Mouse (Mus musculus) cortical plate, adult 2 months (tissue): ENCODE measurements around the gene Igsf3. TPM values are rescaled to one million over a fixed set of nuclear protein-coding genes. Genes with fewer than 3 reads are reported as not detected.
"Not testable (repeated sequence)": the region's sequence is repeated elsewhere in the genome, so short reads cannot be mapped to it uniquely, and the experiment has no call there.

Experiments
- H3K27ac ChIP-seq: fragments of 200-500 bp; 2 replicates; pipeline ENCODE4 v1.5.1; 2012; ENCODE audit warnings: low read length, control low read depth, inconsistent platforms; ENCODE audit not compliant: insufficient read depth
- H3K4me1 ChIP-seq: fragments of 200-500 bp; 2 replicates; pipeline ENCODE4 v1.6.1; 2011; ENCODE audit warnings: low read length; ENCODE audit not compliant: control insufficient read depth, insufficient read depth
- H3K4me3 ChIP-seq: fragments of 200-500 bp; 2 replicates; pipeline ENCODE4 v1.5.1; 2011; ENCODE audit warnings: mild to moderate bottlenecking, low read length, control low read depth; ENCODE audit not compliant: insufficient read depth
- CTCF ChIP-seq: fragments of 200-500 bp; IDR thresholded peaks from 2 replicates; pipeline ENCODE4 v1.5.1; 2011; ENCODE audit warnings: mild to moderate bottlenecking, control low read depth, low read length; ENCODE audit not compliant: insufficient read depth; ENCODE audit errors: extremely low read depth
- POLR2A ChIP-seq: fragments of 200-500 bp; IDR thresholded peaks from 2 replicates; pipeline ENCODE4 v1.6.1; 2011; ENCODE audit warnings: mild to moderate bottlenecking, low read length, control low read depth; ENCODE audit not compliant: insufficient read depth; ENCODE audit errors: extremely low read depth
- polyA plus RNA-seq: library from polyadenylated mRNA; depleted of rRNA; stranded (reverse); fragments of >200 nt; gene quantifications from 2 replicates; pipeline ENCODE4 v1.2.3, GENCODE M21; 2012

The Igsf3 gene
- polyA plus RNA-seq, 1 experiment = 4.2 TPM

DNA sequence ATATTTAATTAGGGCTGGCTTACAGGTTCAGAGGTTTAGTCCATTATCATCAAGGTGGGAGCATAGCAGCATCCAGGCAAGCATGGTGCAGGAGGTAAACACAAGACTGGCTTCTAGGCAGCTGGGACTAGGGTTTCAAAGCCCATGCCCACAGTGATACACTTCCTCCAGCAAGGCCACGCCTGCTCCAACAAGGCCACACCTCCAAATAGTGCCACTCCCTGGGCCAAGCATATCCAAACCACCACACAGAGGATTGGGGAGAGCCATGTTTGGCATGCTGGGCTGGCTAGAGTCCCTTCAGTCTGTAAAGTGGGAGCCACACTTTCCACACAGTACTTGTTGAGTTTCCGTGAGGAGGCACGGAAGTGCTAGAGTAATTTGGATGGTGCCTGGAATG is 34.7 kb downstream of the Igsf3 start:
- no peak overlapping the region for H3K27ac ChIP-seq
- H3K4me1 ChIP-seq = peaks cover 2% of the 10 kb centered on the region; the same call in 1 of the 2 replicates
- no peak overlapping the region for H3K4me3 ChIP-seq
- TF ChIP-seq POLR2A (no peak), CTCF (no peak)

DNA sequence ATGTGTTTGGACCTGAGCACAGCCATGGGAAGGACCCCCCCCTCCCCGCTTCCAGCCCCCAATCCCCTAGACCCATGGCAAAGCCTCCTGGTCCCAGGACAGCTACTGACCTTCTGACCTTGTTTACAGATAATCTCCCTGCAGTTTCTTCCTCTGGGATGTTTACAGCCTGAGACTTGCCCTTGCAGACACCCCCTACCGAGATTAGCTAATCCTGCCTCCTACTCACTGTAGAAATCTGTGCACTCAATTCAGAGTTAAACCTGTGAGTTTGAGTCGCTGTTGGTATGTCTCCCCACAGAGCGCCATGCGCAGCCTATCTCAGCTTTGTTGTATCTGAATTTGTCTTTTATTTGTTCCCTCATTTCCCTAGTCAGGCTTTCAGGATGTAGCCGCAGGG is 35.2 kb downstream of the Igsf3 start:
- TF ChIP-seq POLR2A (no peak), CTCF (no peak)
- Histone ChIP-seq H3K4me3 (no peak overlapping the region), H3K4me1 (peaks cover 2% of the 10 kb centered on the region; the same call in 1 of the 2 replicates), H3K27ac (no peak overlapping the region)

DNA sequence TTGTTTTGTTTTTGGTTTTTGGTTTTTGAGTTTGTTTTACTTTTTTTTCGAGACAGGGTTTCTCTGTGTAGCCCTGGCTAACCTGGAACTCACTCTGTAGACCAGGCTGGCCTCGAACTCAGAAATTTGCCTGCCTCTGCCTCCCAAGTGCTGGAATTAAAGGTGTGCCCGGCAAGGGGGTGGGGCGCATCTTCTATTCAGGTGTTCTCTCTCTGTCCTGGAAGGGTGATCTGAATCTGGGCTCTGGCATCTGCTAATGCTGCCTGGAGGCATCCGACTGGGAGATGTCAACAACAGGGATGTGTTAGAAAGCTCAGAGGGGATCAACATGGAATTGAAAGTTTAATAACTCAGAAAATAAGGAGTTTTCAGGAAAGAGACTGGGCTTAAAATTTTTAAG is 36.1 kb downstream of the Igsf3 start:
- H3K27ac ChIP-seq, H3K4me1 ChIP-seq, H3K4me3 ChIP-seq: not testable (repeated sequence)

DNA sequence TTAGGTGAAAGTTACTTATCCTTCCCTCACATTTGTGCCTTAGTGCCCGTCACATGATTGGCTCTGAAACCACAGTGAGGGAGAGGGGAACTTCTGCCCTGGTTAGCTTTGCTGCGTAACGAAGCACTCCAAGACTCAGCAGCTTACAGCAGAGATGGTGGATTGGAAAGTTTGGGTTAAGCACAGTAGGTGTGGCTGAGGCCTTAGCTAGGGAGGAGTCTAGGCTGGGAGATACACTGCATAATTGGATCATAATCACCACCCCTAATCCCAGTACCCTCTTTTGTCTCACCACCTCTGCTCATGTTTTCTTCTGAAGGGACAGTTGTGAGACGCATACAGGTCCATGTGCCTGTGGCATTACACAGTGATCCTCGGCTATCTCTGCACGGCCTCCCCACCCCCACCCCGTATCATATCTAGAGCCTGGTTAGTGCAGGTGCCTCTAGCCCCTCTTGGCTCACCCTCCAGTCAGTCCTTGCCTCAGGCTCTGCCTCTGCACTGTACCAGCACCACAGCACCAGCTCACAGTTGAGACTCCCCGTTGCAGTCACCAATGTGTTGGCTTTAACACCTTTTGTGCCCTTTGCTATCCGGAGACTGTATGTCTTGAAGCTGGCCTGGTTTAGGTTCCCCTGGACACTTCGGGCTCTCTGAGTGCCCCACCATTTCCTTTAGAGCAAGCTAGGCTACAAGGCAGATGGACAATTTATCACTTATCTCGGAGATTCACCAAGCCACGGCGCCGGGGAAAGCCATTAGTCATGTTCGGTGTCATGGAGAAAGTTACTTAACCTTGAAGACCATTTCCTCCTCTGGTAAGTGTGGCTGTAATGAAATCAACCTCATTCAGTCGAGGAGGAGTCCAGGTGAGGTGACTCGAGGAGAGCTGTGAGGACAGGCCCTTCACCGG is 42.1 kb downstream of the Igsf3 start:
- Histone ChIP-seq H3K4me1 (no peaks in the 10 kb centered on the region), H3K27ac (no peak overlapping the region), H3K4me3 (no peak overlapping the region)
- no peak for TF ChIP-seq POLR2A
- no peak for TF ChIP-seq CTCF

DNA sequence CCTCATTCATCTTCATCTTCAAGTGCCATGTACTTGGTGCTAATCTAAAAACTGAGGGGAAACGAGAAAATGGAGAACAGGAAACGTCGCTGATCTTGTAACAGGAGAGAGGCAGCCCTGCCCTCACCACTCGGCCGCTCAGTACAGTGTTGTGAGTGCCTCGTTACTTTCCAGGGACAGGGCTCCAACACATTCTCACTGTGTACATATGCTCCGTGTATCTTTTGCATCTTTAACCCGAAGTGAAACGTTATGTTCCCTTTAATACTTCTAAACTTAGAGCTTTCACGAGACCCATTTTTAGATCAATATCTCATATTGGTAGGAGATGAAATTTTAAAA is 42.7 kb downstream of the Igsf3 start:
- Histone ChIP-seq H3K4me1 (no peaks in the 10 kb centered on the region), H3K27ac (no peak overlapping the region), H3K4me3 (no peak overlapping the region)
- TF ChIP-seq POLR2A (no peak), CTCF (no peak)

DNA sequence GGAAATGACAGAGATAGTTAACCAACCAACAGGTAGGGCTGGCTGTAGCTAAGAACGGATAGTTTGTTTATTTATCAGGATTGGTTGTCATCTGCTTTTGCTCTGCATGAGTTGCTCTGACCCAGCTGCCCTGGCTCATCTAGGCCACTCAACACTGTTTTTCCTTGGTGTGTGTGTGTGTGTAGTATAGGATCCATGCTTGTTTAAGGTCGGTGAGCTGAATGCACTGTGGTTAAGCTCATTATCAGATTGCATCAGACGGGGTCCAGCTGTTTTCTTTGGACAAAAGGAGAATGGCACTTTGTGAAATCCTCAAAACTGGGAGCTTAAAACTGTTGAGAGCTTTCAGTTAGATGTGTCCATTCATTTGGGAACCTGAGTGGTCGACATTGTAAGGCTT is 46.3 kb downstream of the Igsf3 start:
- no peaks in the 10 kb centered on the region for H3K4me1 ChIP-seq
- no peak overlapping the region for H3K27ac ChIP-seq
- no peak overlapping the region for H3K4me3 ChIP-seq
- no peak for TF ChIP-seq CTCF

DNA sequence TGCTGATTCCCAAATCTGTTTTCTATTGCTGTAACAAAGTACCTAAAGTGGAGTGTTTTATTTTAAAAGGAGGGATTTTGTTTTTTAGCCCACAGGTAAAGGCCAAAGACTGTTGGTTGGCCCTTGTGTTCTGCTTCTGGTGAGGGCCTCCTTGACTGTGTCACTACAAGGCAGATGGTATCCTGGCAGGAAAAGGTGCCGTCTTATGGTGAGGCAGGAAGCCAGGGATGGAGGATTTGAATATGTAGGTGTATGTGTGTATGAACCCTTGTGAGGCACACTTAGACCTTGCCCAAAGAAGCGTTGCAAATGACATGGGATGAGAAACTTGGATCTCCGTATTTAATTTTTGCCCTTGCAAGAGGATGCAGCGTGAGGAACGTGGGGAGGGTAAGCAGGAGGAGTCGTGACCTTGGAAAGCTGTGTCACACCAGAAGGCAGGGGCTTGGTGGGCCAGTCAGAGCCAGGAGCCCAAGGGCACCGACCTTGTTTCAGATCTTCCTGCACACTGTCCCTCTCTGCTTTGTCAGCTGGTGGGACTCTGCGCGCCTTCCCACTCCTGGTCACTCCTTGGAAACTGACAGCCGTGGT is 47.5 kb downstream of the Igsf3 start:
- no peaks in the 10 kb centered on the region for H3K4me1 ChIP-seq
- TF ChIP-seq CTCF (no peak), POLR2A (no peak)
- no peak overlapping the region for H3K27ac ChIP-seq

DNA sequence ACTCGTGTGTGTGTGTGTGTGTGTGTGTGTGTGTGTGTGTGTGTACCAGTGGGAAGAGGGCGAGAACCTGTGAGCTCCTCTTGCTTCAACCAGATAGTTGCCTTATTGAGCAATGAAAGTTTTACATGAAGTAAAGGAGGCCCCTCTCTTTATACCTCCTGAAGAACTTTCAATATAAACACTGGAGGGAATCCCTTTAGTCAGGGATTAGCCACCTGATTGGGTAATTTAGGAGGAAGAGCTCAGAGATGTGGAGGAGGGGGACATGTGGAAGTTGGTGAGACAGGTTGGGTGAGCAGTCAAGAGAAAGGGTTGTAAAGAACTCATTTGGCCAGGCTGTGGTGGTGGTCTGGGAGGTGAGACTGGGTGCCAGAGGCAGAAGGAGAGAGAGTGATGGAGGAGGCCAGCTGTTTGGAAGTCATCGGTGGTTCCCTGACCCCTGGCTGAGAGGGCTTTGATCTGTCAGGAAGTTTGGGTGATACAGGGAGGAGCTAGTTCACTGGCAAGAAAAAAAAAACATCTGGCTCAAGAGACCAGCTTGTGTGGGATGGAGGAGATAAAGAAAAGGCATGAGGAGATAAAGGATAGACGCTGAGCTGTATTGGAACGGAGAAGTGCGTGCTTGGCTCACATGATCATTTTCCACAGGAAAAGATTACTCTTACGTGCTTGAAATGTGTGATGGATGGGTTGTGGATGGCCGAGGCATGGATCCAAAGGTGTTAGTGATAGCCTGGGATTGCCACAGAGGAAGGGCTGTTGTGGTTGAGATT is 53.3 kb downstream of the Igsf3 start:
- Histone ChIP-seq H3K4me3 (no peak overlapping the region), H3K4me1 (no peaks in the 10 kb centered on the region), H3K27ac (no peak overlapping the region)
- TF ChIP-seq POLR2A (no peak), CTCF (no peak)

More for the DNA sequence above, 47.5 kb downstream of the Igsf3 start:
- no peak overlapping the region for H3K4me3 ChIP-seq

DNA sequence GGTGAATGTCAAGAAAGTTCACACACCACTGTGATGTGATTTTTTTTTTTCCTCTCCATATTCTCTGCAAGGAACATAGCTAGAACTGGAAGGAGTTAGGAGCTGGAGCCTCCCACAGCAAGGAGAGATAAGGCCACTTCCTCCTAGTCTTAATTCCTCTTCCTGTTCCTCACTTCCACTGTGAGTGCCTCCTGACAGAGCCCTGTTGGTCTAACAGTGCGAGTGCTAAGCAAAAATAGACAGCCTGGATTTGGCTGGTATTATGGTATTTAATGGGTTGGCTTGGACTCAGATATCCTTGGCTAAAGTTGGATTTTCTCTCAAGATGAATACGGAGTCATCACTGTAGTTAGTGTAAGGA is 53.9 kb downstream of the Igsf3 start:
- no peak for TF ChIP-seq CTCF
- TF ChIP-seq POLR2A = no peak
- Histone ChIP-seq H3K27ac (no peak overlapping the region), H3K4me3 (no peak overlapping the region), H3K4me1 (no peaks in the 10 kb centered on the region)

DNA sequence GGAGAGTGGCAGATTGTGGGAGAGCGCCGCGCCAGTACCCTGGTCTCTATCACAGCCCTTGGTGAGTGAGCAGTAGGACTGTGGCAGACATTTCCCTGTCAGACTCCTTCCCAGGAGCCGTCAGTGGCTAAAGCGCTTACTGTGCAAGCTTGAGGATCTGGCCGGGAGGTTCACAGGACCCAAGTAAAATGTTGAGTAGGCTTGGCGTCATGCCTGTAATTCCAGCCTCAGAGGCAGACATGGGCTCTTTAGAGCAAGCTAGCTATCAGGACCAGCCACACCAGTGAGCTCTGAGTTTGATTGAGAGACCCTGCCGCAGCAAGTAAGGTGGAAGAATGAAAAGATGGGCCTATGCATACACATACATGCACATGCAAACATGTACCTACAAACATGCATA is 58.8 kb downstream of the Igsf3 start:
- Histone ChIP-seq H3K4me3 (no peak overlapping the region), H3K4me1 (no peaks in the 10 kb centered on the region), H3K27ac (no peak overlapping the region)
- TF ChIP-seq POLR2A (no peak), CTCF (no peak)
